Mouse (Mus musculus): ENCODE data around the gene Psma7.

Gene Psma7

DNA sequence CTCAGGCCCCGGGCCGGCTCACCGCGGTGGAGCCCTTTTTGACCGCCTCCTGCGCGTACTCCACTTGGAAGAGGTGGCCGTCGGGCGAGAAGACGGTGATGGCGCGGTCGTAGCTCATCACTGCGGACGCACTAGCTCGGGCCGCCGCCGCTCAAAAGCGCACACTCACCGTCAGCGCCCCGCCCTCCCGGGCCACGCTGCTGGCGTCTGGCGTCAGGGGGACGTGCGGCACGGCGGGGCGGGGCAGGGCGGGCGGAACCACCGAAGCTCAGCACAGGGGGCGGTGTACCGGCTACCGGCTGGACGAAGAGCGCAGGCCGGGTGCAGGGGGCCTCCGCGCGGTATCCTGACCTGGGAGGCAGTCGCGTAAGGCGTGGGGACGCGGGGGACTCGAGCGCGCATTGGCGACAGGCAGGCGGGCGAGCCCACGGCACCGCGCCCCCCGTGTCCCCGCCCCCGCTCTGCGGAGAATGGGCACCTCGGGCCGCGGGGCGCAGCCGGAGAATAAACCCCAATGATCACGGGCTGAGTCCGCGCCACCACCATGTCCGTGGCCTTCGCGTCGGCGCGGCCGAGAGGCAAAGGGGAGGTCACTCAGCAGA is at the start of gene Psma7, which contains the start of gene Ss18l1:
Gene Psma7, minus strand, starts transcription at position 178 of the 602 bp plus-strand sequence.
Gene Ss18l1, plus strand, starts transcription at position 254 of the 602 bp plus-strand sequence.
- DNase-seq = peak; percentile 95

DNA sequence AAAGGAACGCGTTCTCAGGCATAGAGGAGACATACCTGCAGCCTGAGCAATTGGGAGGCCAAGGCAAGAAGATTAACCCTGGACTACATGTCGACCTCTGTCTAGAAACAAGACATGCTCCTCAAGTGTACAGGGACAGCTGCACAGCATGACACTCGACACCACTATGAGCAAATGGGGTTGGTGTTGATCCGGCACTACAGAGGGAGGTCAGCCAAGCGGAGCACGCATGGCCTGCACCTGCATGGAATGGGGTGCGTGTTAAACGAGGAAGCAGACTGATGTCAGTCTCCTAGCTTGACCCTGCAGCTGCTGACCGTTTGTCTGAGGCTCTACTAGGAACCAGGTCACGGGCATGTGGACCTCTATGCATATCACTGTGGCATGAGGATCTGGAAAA is 48.1 kb upstream of the Psma7 start:
- no peak for DNase-seq

DNA sequence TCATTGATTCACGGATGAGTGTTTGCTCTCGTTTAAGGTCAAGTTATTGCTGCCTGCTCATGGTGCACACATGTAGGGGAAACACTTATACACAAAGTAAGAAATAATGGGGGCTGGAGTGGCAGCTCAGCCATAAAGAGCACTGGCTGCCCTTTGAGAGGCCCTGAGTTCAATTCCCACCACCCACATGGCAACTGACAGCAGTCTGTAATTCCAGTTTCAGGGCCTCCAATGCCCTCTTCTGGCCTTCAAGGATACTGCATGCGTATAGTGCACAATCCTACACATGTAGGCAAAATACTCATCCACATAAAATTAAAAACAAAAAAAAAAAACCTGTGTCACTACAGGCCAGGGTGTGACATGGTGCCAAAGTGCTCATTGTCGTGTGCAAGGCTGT is 45.2 kb upstream of the Psma7 start:
- DNase-seq = no peak

DNA sequence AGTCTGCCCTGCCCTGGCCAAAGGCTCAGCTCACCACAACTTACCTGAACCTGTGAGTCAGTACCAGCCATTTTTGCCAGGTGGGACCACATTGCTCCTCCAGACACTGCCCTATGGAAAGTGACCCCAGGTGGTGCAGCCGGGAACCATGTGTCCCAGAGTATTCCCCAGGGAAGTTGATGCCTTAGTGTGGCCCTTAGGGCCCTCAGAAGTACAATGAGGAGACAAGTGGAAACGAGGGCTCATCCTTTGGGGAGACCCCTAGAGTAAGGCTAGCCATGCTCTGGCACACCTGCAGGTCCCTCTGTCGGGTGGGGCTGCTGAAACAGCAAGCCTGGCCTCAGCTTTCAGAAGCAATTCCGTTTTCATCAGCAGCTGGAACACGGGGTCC is 44.4 kb upstream of the Psma7 start:
- no peak for DNase-seq

DNA sequence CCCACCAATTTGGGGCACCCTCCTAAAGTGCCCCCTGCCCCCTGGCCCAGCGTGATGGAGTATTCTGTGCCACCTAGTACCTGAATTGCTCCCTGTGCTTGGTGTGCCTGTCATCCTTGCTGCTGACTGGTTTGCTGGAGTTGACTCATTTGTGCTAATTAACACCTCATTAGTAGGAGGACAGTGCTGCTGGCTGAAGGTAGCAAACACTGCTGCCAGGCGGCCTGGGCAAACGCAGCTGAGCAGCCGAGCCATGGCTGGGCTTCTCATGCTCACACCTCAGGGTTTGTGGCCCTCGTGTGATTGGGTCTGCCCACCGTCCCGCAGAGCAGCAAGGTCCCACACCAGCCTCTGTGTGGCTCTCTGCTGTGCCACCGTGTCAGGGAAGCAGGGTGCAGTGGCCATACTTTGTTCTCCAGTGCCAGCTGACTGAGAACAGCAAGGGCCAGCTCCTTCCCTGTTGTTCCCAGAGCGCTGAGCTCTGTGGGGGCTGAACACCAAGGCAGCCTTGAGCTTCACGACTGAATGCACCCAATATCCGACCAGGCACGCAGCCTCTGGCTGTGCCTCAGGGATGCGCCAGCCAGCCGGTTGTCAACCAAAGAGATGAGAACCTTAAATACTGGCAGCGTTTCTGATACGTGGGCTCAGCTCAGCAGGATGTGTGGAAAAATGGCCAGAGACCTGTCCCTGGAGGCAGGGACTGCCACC is 43.8 kb upstream of the Psma7 start:
- peak; percentile 47 for DNase-seq

DNA sequence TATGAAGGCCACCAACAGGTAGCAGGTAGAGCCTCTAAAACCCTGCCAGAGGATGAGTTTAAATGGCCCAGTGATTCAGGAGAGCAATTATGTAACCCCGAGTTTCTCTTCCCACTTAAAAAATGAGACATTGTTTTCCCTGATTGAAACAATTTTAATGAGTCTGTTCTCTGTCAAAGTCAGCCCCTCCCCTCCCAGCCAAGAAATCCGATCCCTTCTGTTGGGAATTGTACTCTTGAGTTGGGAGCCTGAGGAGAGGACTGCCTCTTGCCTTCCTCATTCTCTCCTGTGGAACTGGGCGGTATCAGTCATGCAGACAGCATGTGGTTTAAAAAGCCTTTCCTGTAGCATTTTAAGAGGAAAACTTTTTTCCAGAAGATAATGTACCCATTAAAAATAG is 42.3 kb upstream of the Psma7 start:
- DNase-seq = no peak

DNA sequence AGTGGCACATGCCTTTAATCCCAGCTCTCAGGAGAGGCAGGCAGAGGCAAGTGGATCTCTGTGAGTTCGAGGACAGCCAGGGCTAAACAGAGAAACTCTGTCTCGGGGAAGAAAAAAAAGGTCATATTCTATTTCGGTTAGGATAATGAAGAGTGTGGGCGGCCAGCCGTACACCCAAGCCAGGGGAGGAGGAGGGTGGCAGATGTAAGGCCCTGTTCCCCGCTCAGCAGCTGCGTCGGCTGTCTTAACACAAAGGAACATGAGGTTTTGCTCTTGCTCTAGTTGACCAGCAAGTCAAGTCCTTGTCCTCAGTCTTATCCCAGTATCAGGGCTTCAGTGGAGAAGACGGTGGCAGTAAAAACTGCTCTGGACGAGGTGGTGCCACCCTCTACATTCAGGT is 40.8 kb upstream of the Psma7 start:
- no peak for DNase-seq

DNA sequence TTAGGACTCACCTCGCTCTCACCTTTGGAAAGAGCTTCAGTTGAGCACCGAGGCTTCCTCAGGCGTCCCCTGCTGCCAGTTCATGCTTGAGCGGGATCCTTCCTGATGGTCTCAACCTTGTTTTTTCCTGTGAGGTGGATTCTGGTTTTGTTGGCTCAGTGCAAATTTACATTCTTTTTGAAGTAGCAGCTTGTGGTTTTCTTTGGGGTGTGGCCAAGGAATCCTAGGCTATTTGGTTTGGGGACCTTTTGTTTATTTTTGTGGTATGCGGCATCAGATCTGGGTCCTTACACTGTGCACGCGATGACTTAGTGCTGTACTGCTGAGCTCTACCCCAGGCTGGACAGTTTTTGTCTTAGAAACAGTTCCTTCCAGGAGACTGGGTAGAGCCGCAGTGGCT is 38.4 kb upstream of the Psma7 start:
- no peak for DNase-seq

DNA sequence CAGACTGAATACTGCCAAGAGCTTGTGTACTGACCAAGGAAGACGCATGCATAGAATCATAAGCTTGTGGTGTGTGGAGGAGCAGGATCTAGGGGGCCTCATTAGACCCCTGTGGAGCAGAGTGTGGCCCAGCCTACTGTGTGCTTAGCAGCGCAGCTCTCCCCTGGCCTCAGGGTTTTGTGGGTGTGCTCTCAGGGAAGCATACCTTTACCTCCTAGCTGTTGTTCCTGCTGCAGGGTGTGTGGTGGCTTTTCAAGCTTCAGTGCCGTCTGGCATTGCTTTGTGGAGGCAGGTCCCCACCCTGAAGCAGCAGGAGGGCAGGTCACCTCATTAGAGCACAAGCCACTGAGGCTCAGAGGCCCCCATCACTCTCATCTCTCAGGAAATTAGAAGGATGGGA is 35.4 kb upstream of the Psma7 start:
- no peak for DNase-seq

DNA sequence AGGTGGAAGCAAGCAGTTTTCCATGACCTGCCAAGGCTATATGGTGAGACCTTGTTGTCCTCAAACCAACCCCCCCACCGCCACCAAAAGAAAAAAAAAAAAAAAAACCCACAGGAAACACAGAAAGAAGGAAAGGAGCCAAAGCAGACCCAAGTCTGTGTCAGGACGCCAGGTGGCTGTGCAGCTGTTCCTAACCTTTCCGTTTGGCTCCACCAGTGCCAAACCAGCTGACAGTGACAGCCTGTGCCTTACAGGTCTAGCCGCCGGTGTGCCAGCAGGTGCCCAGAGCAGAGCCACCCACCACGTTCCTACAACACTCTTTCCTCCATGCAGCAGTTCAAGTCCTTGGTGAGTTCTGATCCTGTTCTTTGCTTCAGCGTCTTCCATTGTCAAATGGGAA is 30.7 kb upstream of the Psma7 start:
- no peak for DNase-seq

DNA sequence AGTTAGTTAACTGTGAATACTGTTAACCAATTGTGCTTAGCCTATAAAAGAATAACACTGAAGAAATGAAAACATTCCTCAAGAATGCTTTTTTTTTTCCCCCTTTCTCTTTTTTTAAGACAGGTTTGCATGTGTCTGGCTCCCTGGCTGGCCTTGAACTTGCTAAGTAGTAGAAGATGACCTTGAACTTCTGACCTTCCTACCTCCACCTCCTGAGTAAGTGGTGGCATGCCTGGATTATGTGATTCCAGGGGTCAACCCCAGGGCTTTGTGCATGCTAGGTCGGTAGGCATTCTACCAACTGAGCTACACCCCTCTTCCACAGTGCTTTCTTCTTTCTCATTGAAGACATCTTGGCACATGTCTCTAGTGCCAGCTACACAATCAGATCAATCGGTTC is 29.4 kb upstream of the Psma7 start:
- DNase-seq = no peak

DNA sequence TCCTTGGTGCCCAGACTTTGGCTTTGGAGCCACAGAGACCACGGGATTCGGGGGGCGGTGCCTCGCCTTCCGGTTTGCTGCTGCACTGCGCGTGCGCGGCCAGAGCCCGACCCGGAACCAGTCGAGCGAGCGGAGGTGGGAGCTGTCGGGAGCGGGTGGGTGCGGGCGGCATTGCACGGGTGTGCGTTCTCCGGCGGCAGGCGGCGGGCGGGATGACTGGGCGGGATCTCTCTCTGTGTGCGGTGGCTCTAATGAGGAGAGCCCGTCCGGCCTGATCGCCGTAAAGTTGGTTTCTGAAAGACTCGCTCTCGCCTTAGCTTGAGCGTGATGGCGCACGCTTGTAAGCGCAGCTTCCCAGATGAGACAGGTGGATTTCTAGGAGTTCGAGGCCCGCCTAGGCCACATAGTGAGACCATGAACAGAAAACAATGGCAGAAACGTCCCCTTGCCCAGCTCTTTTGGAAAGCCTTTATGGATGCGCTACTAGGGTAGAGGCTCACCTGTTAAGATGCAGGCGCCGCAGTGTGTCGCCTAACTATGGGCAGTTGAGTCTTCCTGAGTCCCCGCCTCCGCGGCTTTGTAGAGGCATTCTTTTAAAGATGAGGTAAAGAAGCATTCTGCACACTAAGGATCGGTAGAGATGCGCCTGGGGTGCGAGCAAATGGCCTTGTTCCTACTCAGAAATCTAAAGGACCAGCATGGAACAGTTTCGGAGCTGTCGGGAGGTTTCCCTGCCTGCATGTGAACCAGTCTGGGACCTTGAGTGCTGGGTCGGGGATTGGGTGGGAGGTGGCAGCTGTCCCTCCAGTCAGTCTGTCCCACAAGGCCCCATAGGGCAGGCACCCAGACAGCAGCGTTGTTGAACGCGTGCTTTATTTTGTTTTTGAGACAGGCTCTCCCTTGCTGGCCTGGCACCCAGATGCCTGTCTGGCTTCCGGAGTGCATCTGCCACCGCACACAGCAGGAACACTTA is 28.5 kb upstream of the Psma7 start, which contains the start of gene Mtg2:
Gene Mtg2, plus strand, starts transcription at position 108 of the 973 bp plus-strand sequence.
- peak; percentile 95 for DNase-seq

DNA sequence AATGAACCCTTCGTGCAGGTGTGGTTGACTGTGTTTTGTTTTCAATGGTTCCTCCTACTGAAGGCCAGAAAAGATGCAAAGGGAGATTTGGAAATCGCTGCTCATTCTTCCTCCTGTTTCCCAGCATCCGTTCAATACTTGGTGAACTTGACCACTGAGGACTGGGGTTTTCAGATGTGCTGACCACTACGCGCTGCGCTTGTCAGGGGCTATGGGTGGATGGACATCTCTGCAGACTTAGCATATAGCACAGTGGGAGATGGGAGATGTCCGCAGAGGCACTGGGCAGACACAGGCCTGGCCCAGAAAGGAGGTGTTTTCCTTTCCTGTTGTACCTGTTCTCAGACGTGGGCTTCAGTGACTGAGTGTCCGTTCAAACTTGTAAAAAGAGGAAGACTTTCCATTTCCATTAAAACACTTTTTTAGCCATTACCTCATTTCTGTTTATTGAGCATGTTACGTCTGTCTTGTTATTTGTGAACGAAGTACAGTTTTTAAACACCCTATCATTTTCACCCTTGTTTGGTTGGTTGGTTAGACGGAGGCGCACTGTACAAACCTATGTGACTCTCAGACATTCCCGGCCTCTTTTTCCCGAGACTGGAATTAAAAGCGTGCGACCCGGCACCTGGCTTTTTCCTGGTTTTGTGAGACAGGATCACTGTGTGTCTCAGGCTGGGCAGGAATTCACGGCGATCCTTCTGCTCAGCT is 27.7 kb upstream of the Psma7 start:
- no peak for DNase-seq

DNA sequence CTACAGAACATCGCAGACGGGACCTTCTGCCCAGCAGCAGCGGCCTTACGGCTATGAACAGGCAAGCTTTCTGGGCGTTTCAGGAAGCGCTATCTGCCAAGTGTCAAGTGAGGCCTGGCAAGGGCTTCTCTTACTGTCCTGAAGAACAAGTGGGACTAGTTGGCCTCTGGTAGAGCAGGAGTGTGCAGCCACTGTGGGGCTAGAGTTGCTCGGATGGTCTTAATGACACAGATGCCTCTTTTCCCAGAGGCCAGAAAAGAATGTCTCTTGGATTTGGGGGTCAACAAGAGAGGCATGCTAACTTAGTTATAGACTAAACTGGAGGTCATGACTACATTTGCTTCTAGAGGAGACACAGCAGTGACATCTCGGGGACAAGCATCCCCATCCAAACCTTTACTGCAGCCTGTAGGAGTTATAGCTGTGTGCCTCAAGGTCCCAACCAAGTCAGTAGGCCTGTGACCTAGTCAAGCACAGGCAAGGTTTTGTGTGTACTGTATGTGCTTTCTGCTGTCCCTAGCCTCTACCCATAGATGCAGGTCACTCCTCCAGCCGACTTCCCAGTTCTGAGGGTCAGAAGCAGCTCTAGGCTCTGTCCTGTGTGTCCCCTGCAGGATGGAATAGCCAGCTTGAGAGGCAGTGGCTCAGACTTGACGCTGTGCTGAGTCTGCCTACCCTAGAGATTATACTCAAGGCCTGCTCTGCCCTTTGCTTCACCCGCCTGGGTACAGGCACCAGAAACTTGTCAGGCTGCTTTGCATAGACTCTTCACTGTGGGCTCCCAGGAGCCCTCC is 21.3 kb upstream of the Psma7 start:
- no peak for DNase-seq

DNA sequence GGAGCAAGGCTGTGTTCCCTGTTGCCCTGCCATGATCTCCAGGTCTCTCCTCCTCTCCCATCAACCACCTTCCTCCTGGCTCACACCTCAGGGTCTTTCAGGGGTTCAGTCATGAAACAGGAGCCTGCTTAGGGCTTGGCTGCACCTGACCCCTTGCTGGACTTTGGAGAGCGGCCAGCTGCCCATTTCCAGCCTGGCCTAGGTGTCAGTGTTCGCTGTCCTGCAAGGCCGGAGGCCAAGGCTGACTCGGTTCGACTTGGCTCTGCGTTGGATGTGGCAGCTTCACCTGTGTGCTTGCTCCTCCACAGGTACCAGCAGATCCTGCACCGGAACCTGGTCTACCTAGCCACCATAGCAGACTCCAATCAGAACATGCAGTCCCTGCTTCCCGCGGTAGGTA is 10.8 kb upstream of the Psma7 start:
- DNase-seq = no peak

DNA sequence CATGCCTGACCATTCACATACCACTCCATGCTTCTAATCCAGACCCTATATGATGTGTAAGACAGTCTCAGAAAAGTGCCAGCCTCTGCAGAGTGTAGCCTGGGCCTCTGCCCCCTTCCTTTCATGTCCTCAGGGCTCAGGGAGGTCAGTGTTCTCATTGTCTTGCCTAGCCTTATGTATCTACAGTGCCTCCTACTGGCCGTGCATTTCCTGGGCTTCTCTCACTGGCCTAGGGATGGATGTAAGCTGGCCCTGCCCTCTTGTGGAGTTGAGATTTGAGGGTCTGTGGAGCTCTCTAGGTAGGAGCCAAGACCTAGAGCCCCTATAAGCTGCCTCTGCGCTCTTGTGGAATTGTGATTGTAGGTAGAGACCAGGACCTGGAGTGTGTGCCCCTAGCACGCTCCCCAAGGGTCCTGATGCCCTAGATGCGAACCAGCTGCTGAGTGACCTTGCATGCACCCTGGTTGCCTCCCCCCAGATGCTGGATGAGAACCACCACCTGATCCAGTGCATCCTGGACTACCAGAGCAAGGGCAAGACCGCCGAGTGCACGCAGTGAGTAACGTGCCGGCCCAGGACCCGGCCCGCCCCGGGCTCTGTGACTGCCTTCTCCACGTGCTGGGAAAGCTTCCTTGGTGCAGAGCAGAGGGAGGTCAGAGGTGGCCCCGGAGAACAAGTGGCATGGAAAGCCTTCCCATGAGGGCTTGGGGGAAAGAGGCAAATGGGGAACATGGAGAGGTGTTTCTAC is 9.9 kb upstream of the Psma7 start:
- peak; percentile 49 for DNase-seq

DNA sequence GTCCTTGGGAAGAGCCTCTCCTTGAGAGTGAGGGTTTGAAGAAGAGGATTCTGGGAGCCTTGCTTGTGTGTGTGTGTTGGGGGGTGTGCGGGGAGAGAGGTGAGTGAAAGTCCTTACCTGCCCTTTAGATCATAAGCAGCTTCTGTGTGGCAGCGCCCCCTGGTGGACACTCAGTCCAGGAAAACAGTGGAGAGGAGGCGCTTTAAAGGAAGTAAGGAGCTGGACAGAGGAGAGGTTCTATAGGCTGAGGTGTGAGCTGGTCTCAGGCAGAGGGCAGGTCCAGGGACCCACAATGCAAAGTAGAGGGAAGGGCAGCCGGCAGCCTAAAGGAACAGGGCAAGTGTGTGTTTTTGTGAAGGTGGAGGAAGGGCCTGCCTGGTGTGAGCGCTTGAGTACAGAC is 8.8 kb upstream of the Psma7 start:
- DNase-seq = peak; percentile 84

DNA sequence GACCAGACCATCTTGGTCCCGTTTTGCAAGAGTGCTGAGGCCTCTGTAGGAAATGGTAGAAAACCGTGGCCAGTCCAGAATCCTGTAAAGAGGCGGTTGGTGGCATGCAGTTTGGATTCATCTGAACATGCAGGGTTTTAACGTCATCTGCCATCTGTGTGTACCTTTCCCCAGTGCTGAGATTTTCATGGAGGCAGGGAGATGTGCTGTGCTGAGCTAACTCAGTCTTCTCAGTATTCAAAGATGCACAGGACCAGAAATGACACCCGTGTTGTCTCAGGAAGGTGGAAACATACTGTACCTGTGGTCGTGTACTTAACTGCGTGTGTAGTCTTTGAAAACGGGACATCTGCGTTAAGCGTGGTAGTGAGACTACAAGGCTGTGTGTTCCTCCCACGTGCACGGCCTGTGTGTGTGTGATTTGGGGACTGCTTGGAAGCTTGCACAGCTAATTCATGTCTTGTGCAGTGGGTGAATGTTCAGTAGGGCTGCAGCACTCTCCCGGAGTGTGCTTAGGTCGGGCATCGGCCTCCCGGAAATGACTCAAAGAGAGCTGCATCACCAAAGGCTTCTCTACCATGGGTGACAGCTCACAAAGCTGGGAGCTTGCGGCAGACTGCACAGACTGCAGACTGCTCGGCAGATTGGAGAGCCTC is 5.9 kb upstream of the Psma7 start:
- no peak for DNase-seq

DNA sequence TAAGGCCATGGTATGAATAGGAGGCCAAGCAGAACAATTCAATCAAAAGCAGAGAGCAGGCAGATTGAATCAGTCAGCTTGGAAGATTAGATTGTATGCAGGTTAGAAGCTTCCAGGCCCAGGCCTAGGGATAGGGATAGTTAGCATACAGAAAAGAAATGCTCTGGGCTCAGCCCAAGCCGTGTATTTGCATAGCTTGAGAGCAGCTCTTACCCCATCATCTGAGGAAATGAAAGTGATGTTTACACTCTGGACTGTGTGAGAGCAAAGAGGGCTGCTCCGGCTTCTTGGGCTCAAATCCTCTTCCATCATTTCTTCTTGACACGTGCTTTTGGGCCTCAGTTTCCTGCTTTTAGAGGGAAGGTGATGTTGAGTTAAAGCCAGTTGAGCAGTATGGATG is 5.3 kb upstream of the Psma7 start:
- no peak for DNase-seq

DNA sequence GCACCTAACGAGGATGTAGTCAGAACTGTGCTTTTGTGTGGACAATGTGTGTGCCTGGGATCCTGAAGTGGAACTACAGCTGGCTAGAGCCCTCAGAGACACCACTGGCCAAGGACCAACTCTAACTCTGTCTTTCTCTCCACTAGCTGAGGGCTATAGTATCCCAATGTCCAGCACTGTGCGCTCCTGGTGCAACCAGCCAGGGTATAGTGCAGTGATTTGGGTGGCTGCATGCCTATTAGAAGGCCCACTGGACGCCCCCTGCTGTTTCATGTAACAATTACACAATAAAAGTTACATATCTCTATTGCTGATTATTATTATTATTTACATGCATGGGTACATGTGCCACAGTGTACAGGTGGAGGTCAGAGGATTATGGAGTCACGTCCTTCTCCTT is 3.0 kb upstream of the Psma7 start:
- DNase-seq = peak; percentile 71
